Mouse (Mus musculus): Measurements from ENCODE around the gene Prc1.

The Prc1 gene

GRCm38 (mm10) chr7:80294062-80294763 lies at the start of gene Prc1:
Prc1 (plus strand) TSS chr7:80294450.
- DNase-seq (ENCODE audit: low spot score in 2 of 2) = peak; percentile 98 to 99

GRCm38 (mm10) chr7:80244851-80245250 lies 49.4 kb upstream of the Prc1 start:
- DNase-seq (ENCODE audit: low spot score in 2 of 2) = no peak

- peak; percentile 96 for DNase-seq (ENCODE audit: low spot score in 2 of 2)
Measured at GRCm38 (mm10) chr7:80246148-80246721, 48.0 kb upstream of the Prc1 start, which contains the start of gene Ttll13. Ttll13 (plus strand) TSS chr7:80246376.

- DNase-seq (ENCODE audit: low spot score in 2 of 2) = no peak
Measured at GRCm38 (mm10) chr7:80246859-80247258, 47.4 kb upstream of the Prc1 start.

- no peak for DNase-seq (ENCODE audit: low spot score in 2 of 2)
Measured at GRCm38 (mm10) chr7:80252437-80252836, 41.8 kb upstream of the Prc1 start.

GRCm38 (mm10) chr7:80252886-80253285 lies 41.4 kb upstream of the Prc1 start:
- no peak for DNase-seq (ENCODE audit: low spot score in 2 of 2)

GRCm38 (mm10) chr7:80255981-80256380 lies 38.3 kb upstream of the Prc1 start:
- no peak for DNase-seq (ENCODE audit: low spot score in 2 of 2)

- no peak for DNase-seq (ENCODE audit: low spot score in 2 of 2)
Measured at GRCm38 (mm10) chr7:80257706-80258105, 36.5 kb upstream of the Prc1 start.

GRCm38 (mm10) chr7:80260625-80261371 lies 33.5 kb upstream of the Prc1 start, which contains the start of gene Ngrn:
Ngrn (plus strand) TSS chr7:80261215.
- DNase-seq (ENCODE audit: low spot score in 2 of 2) = peak; percentile 62 to 76

- DNase-seq (ENCODE audit: low spot score in 2 of 2) = no peak
Measured at GRCm38 (mm10) chr7:80261372-80261990, 32.8 kb upstream of the Prc1 start.

- no peak for DNase-seq (ENCODE audit: low spot score in 2 of 2)
Measured at GRCm38 (mm10) chr7:80264606-80265005, 29.6 kb upstream of the Prc1 start.

GRCm38 (mm10) chr7:80267764-80268163 lies 26.5 kb upstream of the Prc1 start:
- no peak for DNase-seq (ENCODE audit: low spot score in 2 of 2)

GRCm38 (mm10) chr7:80268897-80269750 lies 25.1 kb upstream of the Prc1 start, which contains the start of gene Vps33b:
Vps33b (plus strand) TSS chr7:80269649.
- peak; percentile 90 for DNase-seq (ENCODE audit: low spot score in 2 of 2)

- DNase-seq (ENCODE audit: low spot score in 2 of 2) = no peak
Measured at GRCm38 (mm10) chr7:80269751-80270255, 24.4 kb upstream of the Prc1 start.

- no peak for DNase-seq (ENCODE audit: low spot score in 2 of 2)
Measured at GRCm38 (mm10) chr7:80273456-80273855, 20.8 kb upstream of the Prc1 start.

GRCm38 (mm10) chr7:80276374-80276773 lies 17.9 kb upstream of the Prc1 start:
- no peak for DNase-seq (ENCODE audit: low spot score in 2 of 2)

GRCm38 (mm10) chr7:80280032-80280431 lies 14.2 kb upstream of the Prc1 start:
- no peak for DNase-seq (ENCODE audit: low spot score in 2 of 2)

GRCm38 (mm10) chr7:80280998-80281397 lies 13.3 kb upstream of the Prc1 start:
- no peak for DNase-seq (ENCODE audit: low spot score in 2 of 2)

GRCm38 (mm10) chr7:80281646-80282045 lies 12.6 kb upstream of the Prc1 start:
- DNase-seq (ENCODE audit: low spot score in 2 of 2) = no peak

GRCm38 (mm10) chr7:80283226-80283918 lies 10.9 kb upstream of the Prc1 start:
- DNase-seq (ENCODE audit: low spot score in 2 of 2) = no peak

Data from spleen, postnatal 14 days (tissue).